Mouse (Mus musculus): ENCODE results near the gene Cartpt. TPM values are rescaled to one million over a fixed set of nuclear protein-coding genes. Genes with fewer than 3 reads are reported as not detected.

The Cartpt gene
- total and polyA plus RNA-seq, 2 experiments from 2014 or later: 16.1 to 24.8 TPM

GRCm38 (mm10) chr13:99868438-99868837 is 32.5 kb downstream of the Cartpt start:
- WGBS: 96% methylated on average over 6 of the region's 6 CpGs
- DNase-seq (ENCODE audit: low spot score) (no peak), ATAC-seq (ENCODE audit: low FRiP score) (no peak)
- H3K27ac ChIP-seq (ENCODE audit: low read depth, low read length): no peak overlapping the region
- no peaks in the 10 kb centered on the region for H3K36me3 ChIP-seq (ENCODE audit: insufficient read depth, low read length)
- H3K9ac ChIP-seq (replicated peaks; ENCODE audit: low read length, poor library complexity, severe bottlenecking): no peak overlapping the region
- no peaks in the 10 kb centered on the region for H3K9me3 ChIP-seq (ENCODE audit: low read length)
- no peak overlapping the region for H3K4me2 ChIP-seq (ENCODE audit: low read depth, low read length, poor library complexity, severe bottlenecking)
- H3K27me3 ChIP-seq (ENCODE audit: insufficient read depth, low read length): no peaks in the 10 kb centered on the region
- no peak overlapping the region for H3K4me3 ChIP-seq (ENCODE audit: low read depth, low read length)
- H3K4me1 ChIP-seq (ENCODE audit: insufficient read depth, low read length): no peaks in the 10 kb centered on the region
- TF ChIP-seq CTCF (IDR thresholded peaks at IDR 0.05): no peak

- no peaks in the 10 kb centered on the region for H3K27me3 ChIP-seq (ENCODE audit: insufficient read depth, low read length)
- H3K9ac ChIP-seq (replicated peaks; ENCODE audit: low read length, poor library complexity, severe bottlenecking): no peak overlapping the region
- no peak for TF ChIP-seq CTCF (IDR thresholded peaks at IDR 0.05)
- no peak overlapping the region for H3K27ac ChIP-seq (ENCODE audit: low read depth, low read length)
- no peaks in the 10 kb centered on the region for H3K9me3 ChIP-seq (ENCODE audit: low read length)
- H3K4me2 ChIP-seq (ENCODE audit: low read depth, low read length, poor library complexity, severe bottlenecking): no peak overlapping the region
- H3K36me3 ChIP-seq (ENCODE audit: insufficient read depth, low read length): no peaks in the 10 kb centered on the region
- H3K4me3 ChIP-seq (ENCODE audit: low read depth, low read length): no peak overlapping the region
- no peak for ATAC-seq (ENCODE audit: low FRiP score)
- DNase-seq (ENCODE audit: low spot score): no peak
- no peaks in the 10 kb centered on the region for H3K4me1 ChIP-seq (ENCODE audit: insufficient read depth, low read length)
- 83% methylated on average over 5 of the region's 5 CpGs for WGBS
These were observed 36.6 kb downstream of the Cartpt start for GRCm38 (mm10) chr13:99864331-99864730.

DNA sequence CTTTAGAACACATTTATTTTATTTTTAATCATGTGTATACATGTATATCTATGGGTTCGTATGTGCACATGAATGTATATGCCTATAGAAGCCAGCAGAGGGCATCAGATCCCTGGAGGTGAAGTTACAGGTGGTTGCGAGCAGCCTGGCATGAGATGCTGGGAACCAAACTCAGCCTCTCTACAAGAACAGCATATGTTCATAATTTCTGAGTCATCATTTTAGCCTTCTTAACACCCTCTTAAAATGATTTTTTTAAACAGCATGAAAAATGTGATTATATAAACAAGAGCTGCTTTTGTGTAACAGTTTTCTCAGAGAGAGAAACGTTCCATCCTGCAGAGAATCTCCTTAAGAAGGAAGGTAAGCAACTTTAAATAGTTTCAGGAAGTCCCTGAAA is 40.2 kb downstream of the Cartpt start:
- Histone ChIP-seq H3K4me3 (ENCODE audit: low read depth, low read length) (no peak overlapping the region), H3K27ac (ENCODE audit: low read depth, low read length) (no peak overlapping the region)
- no peak for DNase-seq (ENCODE audit: low spot score)

GRCm38 (mm10) chr13:99859082-99859481 is 41.8 kb downstream of the Cartpt start:
- TF ChIP-seq CTCF (IDR thresholded peaks at IDR 0.05): peak; percentile 93
- ATAC-seq (ENCODE audit: low FRiP score): peak; percentile 68; the same call in 1 of the 2 replicates
- no peaks in the 10 kb centered on the region for H3K27me3 ChIP-seq (ENCODE audit: insufficient read depth, low read length)
- DNase-seq (ENCODE audit: low spot score): peak; percentile 84
- no peaks in the 10 kb centered on the region for H3K4me1 ChIP-seq (ENCODE audit: insufficient read depth, low read length)
- H3K9me3 ChIP-seq (ENCODE audit: low read length): no peaks in the 10 kb centered on the region
- H3K4me3 ChIP-seq (ENCODE audit: low read depth, low read length): no peak overlapping the region
- no peak overlapping the region for H3K4me2 ChIP-seq (ENCODE audit: low read depth, low read length, poor library complexity, severe bottlenecking)
- no peak overlapping the region for H3K27ac ChIP-seq (ENCODE audit: low read depth, low read length)
- 0% methylated on average over 1 of the region's 1 CpGs for WGBS
- no peak overlapping the region for H3K9ac ChIP-seq (replicated peaks; ENCODE audit: low read length, poor library complexity, severe bottlenecking)
- no peaks in the 10 kb centered on the region for H3K36me3 ChIP-seq (ENCODE audit: insufficient read depth, low read length)

More for the DNA sequence above, 40.2 kb downstream of the Cartpt start:
- Histone ChIP-seq H3K9ac (replicated peaks; ENCODE audit: low read length, poor library complexity, severe bottlenecking) (no peak overlapping the region), H3K4me2 (ENCODE audit: low read depth, low read length, poor library complexity, severe bottlenecking) (no peak overlapping the region), H3K27me3 (ENCODE audit: insufficient read depth, low read length) (no peaks in the 10 kb centered on the region), H3K9me3 (ENCODE audit: low read length) (no peaks in the 10 kb centered on the region), H3K4me1 (ENCODE audit: insufficient read depth, low read length) (no peaks in the 10 kb centered on the region), H3K36me3 (ENCODE audit: insufficient read depth, low read length) (no peaks in the 10 kb centered on the region)
- no peak for ATAC-seq (ENCODE audit: low FRiP score)
- WGBS: 89% methylated on average over 3 of the region's 3 CpGs
- peak; percentile 18; the same call in 1 of the 2 replicates for TF ChIP-seq CTCF (IDR thresholded peaks at IDR 0.05)

DNA sequence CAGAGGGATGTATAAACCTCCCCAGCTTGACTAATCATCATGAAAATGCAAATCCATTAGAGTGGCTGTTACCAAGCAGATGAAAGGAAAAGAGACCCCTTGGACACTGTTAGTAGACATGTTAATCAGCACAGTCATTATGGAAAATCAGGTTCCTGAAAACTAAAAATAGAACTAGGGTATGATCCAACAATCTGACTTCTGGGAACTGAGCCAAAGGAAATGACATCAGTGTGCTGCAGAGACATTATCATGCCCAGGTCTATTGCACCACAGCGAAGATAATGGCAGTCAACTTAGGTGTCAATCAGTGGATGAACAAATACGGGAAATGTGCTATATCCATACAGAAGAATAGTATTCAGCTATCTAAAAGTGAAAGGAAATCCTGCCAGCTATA is 43.0 kb downstream of the Cartpt start:
- no peak for ATAC-seq (ENCODE audit: low FRiP score)

DNA sequence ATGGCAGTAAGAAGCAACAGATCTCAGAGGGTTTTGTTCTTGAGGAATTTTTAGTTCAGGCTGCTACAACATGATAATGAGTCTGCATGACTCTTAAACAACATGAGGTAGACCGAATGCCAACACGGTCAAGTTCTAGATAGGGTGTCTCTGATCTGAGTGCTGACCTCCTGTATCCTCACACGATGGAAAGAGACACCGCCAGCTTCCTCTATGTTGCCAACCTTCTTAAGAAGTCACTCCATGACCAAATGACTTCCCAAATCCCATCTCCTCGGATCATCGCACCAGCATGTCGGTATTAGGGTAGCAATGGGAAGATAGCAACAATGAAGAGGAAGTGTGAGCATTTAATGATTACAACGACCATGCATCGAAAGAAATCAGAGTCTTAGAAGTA is 43.6 kb downstream of the Cartpt start:
- no peak for ATAC-seq (ENCODE audit: low FRiP score)
- no peaks in the 10 kb centered on the region for H3K4me1 ChIP-seq (ENCODE audit: insufficient read depth, low read length)
- no peak for TF ChIP-seq CTCF (IDR thresholded peaks at IDR 0.05)
- H3K9ac ChIP-seq (replicated peaks; ENCODE audit: low read length, poor library complexity, severe bottlenecking): no peak overlapping the region
- H3K27ac ChIP-seq (ENCODE audit: low read depth, low read length): no peak overlapping the region
- H3K36me3 ChIP-seq (ENCODE audit: insufficient read depth, low read length): no peaks in the 10 kb centered on the region
- no peaks in the 10 kb centered on the region for H3K27me3 ChIP-seq (ENCODE audit: insufficient read depth, low read length)
- 76% methylated on average over 9 of the region's 9 CpGs for WGBS
- H3K9me3 ChIP-seq (ENCODE audit: low read length): no peaks in the 10 kb centered on the region
- H3K4me3 ChIP-seq (ENCODE audit: low read depth, low read length): no peak overlapping the region
- H3K4me2 ChIP-seq (ENCODE audit: low read depth, low read length, poor library complexity, severe bottlenecking): no peak overlapping the region
- no peak for DNase-seq (ENCODE audit: low spot score)

More for the DNA sequence above, 43.0 kb downstream of the Cartpt start:
- H3K4me2 ChIP-seq (ENCODE audit: low read depth, low read length, poor library complexity, severe bottlenecking): no peak overlapping the region
- H3K9me3 ChIP-seq (ENCODE audit: low read length): no peaks in the 10 kb centered on the region
- H3K9ac ChIP-seq (replicated peaks; ENCODE audit: low read length, poor library complexity, severe bottlenecking): no peak overlapping the region
- H3K27ac ChIP-seq (ENCODE audit: low read depth, low read length): no peak overlapping the region
- peak; percentile 32 for DNase-seq (ENCODE audit: low spot score)
- no peaks in the 10 kb centered on the region for H3K4me1 ChIP-seq (ENCODE audit: insufficient read depth, low read length)
- no peaks in the 10 kb centered on the region for H3K27me3 ChIP-seq (ENCODE audit: insufficient read depth, low read length)
- 60% methylated on average over 2 of the region's 2 CpGs for WGBS
- TF ChIP-seq CTCF (IDR thresholded peaks at IDR 0.05): no peak
- no peaks in the 10 kb centered on the region for H3K36me3 ChIP-seq (ENCODE audit: insufficient read depth, low read length)
- H3K4me3 ChIP-seq (ENCODE audit: low read depth, low read length): no peak overlapping the region
